Mouse (Mus musculus): ENCODE data around the gene Gm10803. TPM values are rescaled to one million over a fixed set of nuclear protein-coding genes. Genes with fewer than 3 reads are reported as not detected.
"Not testable (repeated sequence)": the region's sequence is repeated elsewhere in the genome, so short reads cannot be mapped to it uniquely, and the experiment has no call there.

The Gm10803 gene
- not detected in 2 replicates for polyA plus RNA-seq (2015; fragmentation: Nextera tagmentation; extraction: Ambion mirVana)

- not testable (repeated sequence) for H3K4me3 ChIP-seq (ENCODE audit: low read length); H3K36me3 ChIP-seq (ENCODE audit: control insufficient read depth, insufficient read depth, low read length); ATAC-seq; H3K27ac ChIP-seq (ENCODE audit: low read length); H3K4me2 ChIP-seq (ENCODE audit: low read depth, low read length); H3K4me1 ChIP-seq (ENCODE audit: control insufficient read depth, insufficient read depth, low read length); H3K9me3 ChIP-seq (ENCODE audit: control insufficient read depth, low read length); H3K9ac ChIP-seq (ENCODE audit: low read depth, low read length); H3K27me3 ChIP-seq (replicated peaks; ENCODE audit: control insufficient read depth, insufficient read depth, low read length)
- WGBS, result 82% methylated on average over 2 of the region's 2 CpGs
Observed at GRCm38 (mm10) chr2:93560268-93560667, at the start of gene Gm10803. Gm10803 (plus strand) TSS chr2:93560568.

- Histone ChIP-seq H3K9ac (ENCODE audit: low read depth, low read length) (no peak overlapping the region), H3K4me3 (ENCODE audit: low read length) (no peak overlapping the region)
- WGBS, result 94% methylated on average over 1 of the region's 1 CpGs
Observed at GRCm38 (mm10) chr2:93510839-93511238, 49.5 kb upstream of the Gm10803 start.

GRCm38 (mm10) chr2:93512130-93512529 is 48.2 kb upstream of the Gm10803 start:
- Histone ChIP-seq H3K4me2 (ENCODE audit: low read depth, low read length) (no peak overlapping the region), H3K4me1 (ENCODE audit: control insufficient read depth, insufficient read depth, low read length) (no peaks in the 10 kb centered on the region), H3K4me3 (ENCODE audit: low read length) (no peak overlapping the region), H3K36me3 (ENCODE audit: control insufficient read depth, insufficient read depth, low read length) (no peaks in the 10 kb centered on the region), H3K9me3 (ENCODE audit: control insufficient read depth, low read length) (no peaks in the 10 kb centered on the region), H3K9ac (ENCODE audit: low read depth, low read length) (no peak overlapping the region), H3K27me3 (replicated peaks; ENCODE audit: control insufficient read depth, insufficient read depth, low read length) (no peaks in the 10 kb centered on the region), H3K27ac (ENCODE audit: low read length) (no peak overlapping the region)
- WGBS, result 50% methylated on average over 7 of the region's 7 CpGs
- ATAC-seq, result no peak

More at GRCm38 (mm10) chr2:93510839-93511238, 49.5 kb upstream of the Gm10803 start:
- no peaks in the 10 kb centered on the region for H3K36me3 ChIP-seq (ENCODE audit: control insufficient read depth, insufficient read depth, low read length)
- no peak for ATAC-seq
- H3K4me1 ChIP-seq (ENCODE audit: control insufficient read depth, insufficient read depth, low read length), result no peaks in the 10 kb centered on the region
- H3K4me2 ChIP-seq (ENCODE audit: low read depth, low read length), result no peak overlapping the region
- H3K9me3 ChIP-seq (ENCODE audit: control insufficient read depth, low read length), result no peaks in the 10 kb centered on the region
- H3K27me3 ChIP-seq (replicated peaks; ENCODE audit: control insufficient read depth, insufficient read depth, low read length), result no peaks in the 10 kb centered on the region
- H3K27ac ChIP-seq (ENCODE audit: low read length), result no peak overlapping the region

- H3K9ac ChIP-seq (ENCODE audit: low read depth, low read length), result no peak overlapping the region
- H3K4me1 ChIP-seq (ENCODE audit: control insufficient read depth, insufficient read depth, low read length), result no peaks in the 10 kb centered on the region
- ATAC-seq, result no peak
- H3K9me3 ChIP-seq (ENCODE audit: control insufficient read depth, low read length), result no peaks in the 10 kb centered on the region
- no peaks in the 10 kb centered on the region for H3K36me3 ChIP-seq (ENCODE audit: control insufficient read depth, insufficient read depth, low read length)
- 74% methylated on average over 4 of the region's 4 CpGs for WGBS
- H3K4me2 ChIP-seq (ENCODE audit: low read depth, low read length), result no peak overlapping the region
- no peak overlapping the region for H3K4me3 ChIP-seq (ENCODE audit: low read length)
- no peak overlapping the region for H3K27ac ChIP-seq (ENCODE audit: low read length)
- no peaks in the 10 kb centered on the region for H3K27me3 ChIP-seq (replicated peaks; ENCODE audit: control insufficient read depth, insufficient read depth, low read length)
Observed at GRCm38 (mm10) chr2:93515246-93515645, 45.1 kb upstream of the Gm10803 start.

GRCm38 (mm10) chr2:93521042-93521441 is 39.3 kb upstream of the Gm10803 start:
- no peak overlapping the region for H3K27ac ChIP-seq (ENCODE audit: low read length)
- no peak overlapping the region for H3K4me3 ChIP-seq (ENCODE audit: low read length)
- 61% methylated on average over 4 of the region's 4 CpGs for WGBS
- no peaks in the 10 kb centered on the region for H3K4me1 ChIP-seq (ENCODE audit: control insufficient read depth, insufficient read depth, low read length)
- H3K9ac ChIP-seq (ENCODE audit: low read depth, low read length), result no peak overlapping the region
- H3K4me2 ChIP-seq (ENCODE audit: low read depth, low read length), result no peak overlapping the region
- H3K36me3 ChIP-seq (ENCODE audit: control insufficient read depth, insufficient read depth, low read length), result no peaks in the 10 kb centered on the region
- no peak for ATAC-seq
- H3K27me3 ChIP-seq (replicated peaks; ENCODE audit: control insufficient read depth, insufficient read depth, low read length), result no peaks in the 10 kb centered on the region
- H3K9me3 ChIP-seq (ENCODE audit: control insufficient read depth, low read length), result no peaks in the 10 kb centered on the region

GRCm38 (mm10) chr2:93521571-93521970 is 38.8 kb upstream of the Gm10803 start:
- ATAC-seq, result no peak
- Histone ChIP-seq H3K4me2 (ENCODE audit: low read depth, low read length) (no peak overlapping the region), H3K27ac (ENCODE audit: low read length) (no peak overlapping the region), H3K36me3 (ENCODE audit: control insufficient read depth, insufficient read depth, low read length) (no peaks in the 10 kb centered on the region), H3K9me3 (ENCODE audit: control insufficient read depth, low read length) (no peaks in the 10 kb centered on the region), H3K9ac (ENCODE audit: low read depth, low read length) (no peak overlapping the region), H3K4me1 (ENCODE audit: control insufficient read depth, insufficient read depth, low read length) (no peaks in the 10 kb centered on the region), H3K4me3 (ENCODE audit: low read length) (no peak overlapping the region), H3K27me3 (replicated peaks; ENCODE audit: control insufficient read depth, insufficient read depth, low read length) (no peaks in the 10 kb centered on the region)
- WGBS, result 68% methylated on average over 6 of the region's 6 CpGs

- no peak overlapping the region for H3K9ac ChIP-seq (ENCODE audit: low read depth, low read length)
- H3K4me2 ChIP-seq (ENCODE audit: low read depth, low read length), result no peak overlapping the region
- H3K4me1 ChIP-seq (ENCODE audit: control insufficient read depth, insufficient read depth, low read length), result no peaks in the 10 kb centered on the region
- ATAC-seq, result no peak
- H3K36me3 ChIP-seq (ENCODE audit: control insufficient read depth, insufficient read depth, low read length), result no peaks in the 10 kb centered on the region
- H3K27ac ChIP-seq (ENCODE audit: low read length), result no peak overlapping the region
- no peaks in the 10 kb centered on the region for H3K27me3 ChIP-seq (replicated peaks; ENCODE audit: control insufficient read depth, insufficient read depth, low read length)
- 55% methylated on average over 16 of the region's 16 CpGs for WGBS
- no peaks in the 10 kb centered on the region for H3K9me3 ChIP-seq (ENCODE audit: control insufficient read depth, low read length)
- no peak overlapping the region for H3K4me3 ChIP-seq (ENCODE audit: low read length)
Observed at GRCm38 (mm10) chr2:93522005-93522404, 38.4 kb upstream of the Gm10803 start.

GRCm38 (mm10) chr2:93525033-93525762 is 35.2 kb upstream of the Gm10803 start:
- Histone ChIP-seq H3K27me3 (replicated peaks; ENCODE audit: control insufficient read depth, insufficient read depth, low read length) (no peaks in the 10 kb centered on the region), H3K4me2 (ENCODE audit: low read depth, low read length) (no peak overlapping the region), H3K36me3 (ENCODE audit: control insufficient read depth, insufficient read depth, low read length) (no peaks in the 10 kb centered on the region), H3K4me1 (ENCODE audit: control insufficient read depth, insufficient read depth, low read length) (no peaks in the 10 kb centered on the region), H3K9me3 (ENCODE audit: control insufficient read depth, low read length) (no peaks in the 10 kb centered on the region), H3K4me3 (ENCODE audit: low read length) (no peak overlapping the region), H3K9ac (ENCODE audit: low read depth, low read length) (no peak overlapping the region), H3K27ac (ENCODE audit: low read length) (no peak overlapping the region)
- WGBS, result 66% methylated on average over 16 of the region's 16 CpGs
- ATAC-seq, result no peak

GRCm38 (mm10) chr2:93529602-93530001 is 30.8 kb upstream of the Gm10803 start:
- 53% methylated on average over 4 of the region's 4 CpGs for WGBS
- Histone ChIP-seq H3K27me3 (replicated peaks; ENCODE audit: control insufficient read depth, insufficient read depth, low read length) (no peaks in the 10 kb centered on the region), H3K4me1 (ENCODE audit: control insufficient read depth, insufficient read depth, low read length) (no peaks in the 10 kb centered on the region), H3K4me2 (ENCODE audit: low read depth, low read length) (no peak overlapping the region), H3K9me3 (ENCODE audit: control insufficient read depth, low read length) (no peaks in the 10 kb centered on the region), H3K9ac (ENCODE audit: low read depth, low read length) (no peak overlapping the region), H3K4me3 (ENCODE audit: low read length) (no peak overlapping the region), H3K27ac (ENCODE audit: low read length) (no peak overlapping the region), H3K36me3 (ENCODE audit: control insufficient read depth, insufficient read depth, low read length) (no peaks in the 10 kb centered on the region)
- ATAC-seq, result no peak

GRCm38 (mm10) chr2:93533891-93534290 is 26.5 kb upstream of the Gm10803 start:
- Histone ChIP-seq H3K4me2 (ENCODE audit: low read depth, low read length) (no peak overlapping the region), H3K9ac (ENCODE audit: low read depth, low read length) (no peak overlapping the region), H3K36me3 (ENCODE audit: control insufficient read depth, insufficient read depth, low read length) (no peaks in the 10 kb centered on the region), H3K27me3 (replicated peaks; ENCODE audit: control insufficient read depth, insufficient read depth, low read length) (no peaks in the 10 kb centered on the region), H3K4me3 (ENCODE audit: low read length) (no peak overlapping the region), H3K27ac (ENCODE audit: low read length) (no peak overlapping the region), H3K9me3 (ENCODE audit: control insufficient read depth, low read length) (no peaks in the 10 kb centered on the region), H3K4me1 (ENCODE audit: control insufficient read depth, insufficient read depth, low read length) (peaks cover 4% of the 10 kb centered on the region; the same call in 1 of the 2 replicates)
- 95% methylated on average over 7 of the region's 7 CpGs for WGBS
- no peak for ATAC-seq
